Mouse (Mus musculus): ENCODE data around the gene Rbm43.

Gene Rbm43

GRCm38 (mm10) chr2:51934574-51935334 is at the start of gene Rbm43:
Rbm43 (minus strand) TSS chr2:51935163.
- DNase-seq (ENCODE audit: low read depth, low spot score) = peak; percentile 60

- no peak for DNase-seq (ENCODE audit: low read depth, low spot score)
Measured at GRCm38 (mm10) chr2:51982288-51982687, 47.3 kb upstream of the Rbm43 start.

- no peak for DNase-seq (ENCODE audit: low read depth, low spot score)
Measured at GRCm38 (mm10) chr2:51981630-51982029, 46.7 kb upstream of the Rbm43 start.

- DNase-seq (ENCODE audit: low read depth, low spot score) = no peak
Measured at GRCm38 (mm10) chr2:51973410-51973968, 38.5 kb upstream of the Rbm43 start, which contains the start of gene Nmi. Nmi (minus strand) TSS chr2:51973494.

- DNase-seq (ENCODE audit: low read depth, low spot score) = peak; percentile 21
Measured at GRCm38 (mm10) chr2:51972641-51973409, 37.9 kb upstream of the Rbm43 start.

GRCm38 (mm10) chr2:51972142-51972541 is 37.2 kb upstream of the Rbm43 start:
- no peak for DNase-seq (ENCODE audit: low read depth, low spot score)

GRCm38 (mm10) chr2:51970897-51971296 is 35.9 kb upstream of the Rbm43 start:
- no peak for DNase-seq (ENCODE audit: low read depth, low spot score)

GRCm38 (mm10) chr2:51967288-51967687 is 32.3 kb upstream of the Rbm43 start:
- no peak for DNase-seq (ENCODE audit: low read depth, low spot score)

- DNase-seq (ENCODE audit: low read depth, low spot score) = no peak
Measured at GRCm38 (mm10) chr2:51953648-51954204, 18.8 kb upstream of the Rbm43 start.

GRCm38 (mm10) chr2:51950876-51951275 is 15.9 kb upstream of the Rbm43 start:
- DNase-seq (ENCODE audit: low read depth, low spot score) = peak; percentile 35

GRCm38 (mm10) chr2:51948105-51948830 is 13.3 kb upstream of the Rbm43 start:
- no peak for DNase-seq (ENCODE audit: low read depth, low spot score)

GRCm38 (mm10) chr2:51945812-51946211 is 10.8 kb upstream of the Rbm43 start:
- DNase-seq (ENCODE audit: low read depth, low spot score) = no peak

- no peak for DNase-seq (ENCODE audit: low read depth, low spot score)
Measured at GRCm38 (mm10) chr2:51941832-51942231, 6.9 kb upstream of the Rbm43 start.

GRCm38 (mm10) chr2:51938750-51939149 is 3.8 kb upstream of the Rbm43 start:
- DNase-seq (ENCODE audit: low read depth, low spot score) = no peak

GRCm38 (mm10) chr2:51937004-51937403 is 2.0 kb upstream of the Rbm43 start:
- DNase-seq (ENCODE audit: low read depth, low spot score) = no peak

GRCm38 (mm10) chr2:51936585-51936984 is 1.6 kb upstream of the Rbm43 start:
- DNase-seq (ENCODE audit: low read depth, low spot score) = no peak

GRCm38 (mm10) chr2:51935921-51936320 is 958 bp upstream of the Rbm43 start:
- DNase-seq (ENCODE audit: low read depth, low spot score) = no peak

GRCm38 (mm10) chr2:51933341-51934134 is 1.4 kb downstream of the Rbm43 start:
- no peak for DNase-seq (ENCODE audit: low read depth, low spot score)

- DNase-seq (ENCODE audit: low read depth, low spot score) = no peak
Measured at GRCm38 (mm10) chr2:51931241-51931640, 3.7 kb downstream of the Rbm43 start.

GRCm38 (mm10) chr2:51914944-51915680 is 19.9 kb downstream of the Rbm43 start:
- peak; percentile 88 for DNase-seq (ENCODE audit: low read depth, low spot score)

All from forelimb bud, embryonic 11.5 days (tissue).